Mouse (Mus musculus) ES-Bruce4 (cell line): Measurements from ENCODE around the gene Als2cr12. TPM values are rescaled to one million over a fixed set of nuclear protein-coding genes. Genes with fewer than 3 reads are reported as not detected.
"Not testable (repeated sequence)": the region's sequence is repeated elsewhere in the genome, so short reads cannot be mapped to it uniquely, and the experiment has no call there.

Source experiments
- H3K27ac ChIP-seq: 2 replicates; pipeline ENCODE4 v1.5.1; 2012; ENCODE audit warnings: low read length, inconsistent platforms; ENCODE audit not compliant: insufficient read depth
- H3K27me3 ChIP-seq: 2 replicates; pipeline ENCODE4 v1.6.1; 2012; ENCODE audit warnings: mild to moderate bottlenecking, low read length, inconsistent platforms; ENCODE audit not compliant: control insufficient read depth, poor library complexity, insufficient read depth, severe bottlenecking
- H3K36me3 ChIP-seq: 2 replicates; pipeline ENCODE4 v1.6.1; 2012; ENCODE audit warnings: inconsistent platforms, mild to moderate bottlenecking, low read length, moderate library complexity; ENCODE audit not compliant: control insufficient read depth, poor library complexity, insufficient read depth, severe bottlenecking
- H3K4me1 ChIP-seq: one replicate; pipeline ENCODE4 v1.8.1; 2011; ENCODE audit warnings: low read length; ENCODE audit not compliant: control insufficient read depth, insufficient read depth
- H3K4me3 ChIP-seq: 2 replicates; pipeline ENCODE4 v1.5.1; 2011; ENCODE audit warnings: low read depth, mild to moderate bottlenecking, low read length
- H3K9ac ChIP-seq: 2 replicates; pipeline ENCODE4 v1.6.1; 2012; ENCODE audit warnings: low read depth, mild to moderate bottlenecking, inconsistent platforms; ENCODE audit not compliant: poor library complexity, severe bottlenecking
- H3K9me3 ChIP-seq: replicated peaks from 2 replicates; pipeline ENCODE4 v1.6.1; 2012; ENCODE audit warnings: mild to moderate bottlenecking, low read length, inconsistent platforms; ENCODE audit not compliant: control insufficient read depth, poor library complexity, insufficient read depth, severe bottlenecking
- CTCF ChIP-seq: IDR thresholded peaks from one replicate; pipeline ENCODE4 v1.8.1; 2011; ENCODE audit warnings: low read depth, low read length
- EP300 ChIP-seq: IDR thresholded peaks from 2 replicates; pipeline ENCODE4 v1.6.1; 2011; ENCODE audit warnings: low read depth, low read length; ENCODE audit not compliant: insufficient read depth
- POLR2A ChIP-seq: IDR thresholded peaks from one replicate; pipeline ENCODE4 v1.8.1; 2011; ENCODE audit warnings: low read length; ENCODE audit not compliant: insufficient read depth
- polyA plus RNA-seq: library from polyadenylated mRNA; stranded (reverse); fragments of >200 nt; gene quantifications from 2 replicates; pipeline ENCODE4 v1.2.4, GENCODE M21; 2011; ENCODE audit warnings: low read depth; ENCODE audit not compliant: missing spikeins, insufficient read depth, insufficient read length

Als2cr12 gene
- polyA plus RNA-seq, 1 experiment, result not detected

- Histone ChIP-seq H3K9ac (no peak overlapping the region), H3K4me1 (no peaks in the 10 kb centered on the region), H3K9me3 (no peaks in the 10 kb centered on the region), H3K36me3 (no peaks in the 10 kb centered on the region), H3K27me3 (no peaks in the 10 kb centered on the region), H3K4me3 (no peak overlapping the region), H3K27ac (no peak overlapping the region)
- TF ChIP-seq CTCF, result no peak
- TF ChIP-seq EP300, result no peak
- no peak for TF ChIP-seq POLR2A
Measured at GRCm38 (mm10) chr1:58677575-58677974, 18.2 kb downstream of the Als2cr12 start.

DNA sequence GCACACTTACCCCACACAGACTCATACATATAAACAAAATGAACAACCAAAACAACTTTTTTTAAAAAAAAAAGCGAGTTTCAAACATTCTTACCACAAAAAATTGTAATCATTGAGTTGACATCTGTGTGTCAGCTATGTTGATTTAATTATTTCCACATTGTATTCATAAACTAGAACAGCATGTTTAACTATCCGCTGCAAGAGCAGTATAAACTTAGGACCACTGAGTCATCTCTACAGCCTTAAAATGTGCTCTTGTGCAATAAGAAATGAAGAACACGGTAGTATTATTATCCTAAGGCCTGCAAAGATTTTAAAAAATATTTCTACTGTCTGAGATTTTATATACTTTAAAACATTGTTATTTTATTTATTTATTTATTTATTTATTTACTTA, 20.8 kb downstream of the Als2cr12 start:
- Histone ChIP-seq H3K36me3 (no peaks in the 10 kb centered on the region), H3K9ac (no peak overlapping the region), H3K4me3 (no peak overlapping the region), H3K9me3 (no peaks in the 10 kb centered on the region), H3K4me1 (no peaks in the 10 kb centered on the region), H3K27ac (no peak overlapping the region), H3K27me3 (no peaks in the 10 kb centered on the region)
- no peak for TF ChIP-seq POLR2A
- no peak for TF ChIP-seq EP300
- TF ChIP-seq CTCF, result no peak

DNA sequence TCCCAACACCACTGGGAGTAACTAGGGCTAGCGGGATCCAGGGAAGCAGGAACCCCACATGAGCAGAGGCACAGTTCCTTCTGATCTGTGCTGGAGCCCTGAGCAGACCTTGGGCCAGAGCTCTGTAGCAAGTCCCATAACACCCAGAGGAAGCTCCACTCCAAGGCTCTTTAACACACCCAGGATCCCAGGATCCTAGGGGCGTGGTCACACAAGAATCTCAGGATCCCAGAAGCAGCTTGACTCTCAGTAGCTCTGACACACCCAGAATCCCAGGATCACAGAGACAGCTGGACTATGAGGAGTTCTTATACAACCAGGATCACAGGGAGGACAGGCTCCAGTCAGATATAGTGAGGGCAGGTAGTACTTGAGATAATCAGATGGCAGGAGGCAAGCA, 23.7 kb downstream of the Als2cr12 start:
- H3K4me1 ChIP-seq, result no peaks in the 10 kb centered on the region
- H3K9me3 ChIP-seq, result no peaks in the 10 kb centered on the region
- no peak overlapping the region for H3K4me3 ChIP-seq
- H3K9ac ChIP-seq, result no peak overlapping the region
- no peak overlapping the region for H3K27ac ChIP-seq
- H3K36me3 ChIP-seq, result no peaks in the 10 kb centered on the region
- H3K27me3 ChIP-seq, result no peaks in the 10 kb centered on the region
- no peak for TF ChIP-seq CTCF
- no peak for TF ChIP-seq EP300
- TF ChIP-seq POLR2A, result no peak

- H3K36me3 ChIP-seq, H3K27me3 ChIP-seq, H3K9me3 ChIP-seq, H3K4me3 ChIP-seq, H3K9ac ChIP-seq, H3K27ac ChIP-seq, H3K4me1 ChIP-seq: not testable (repeated sequence)
Measured at GRCm38 (mm10) chr1:58669635-58670034, 26.2 kb downstream of the Als2cr12 start.

- no peaks in the 10 kb centered on the region for H3K27me3 ChIP-seq
- H3K4me1 ChIP-seq, result no peaks in the 10 kb centered on the region
- no peak for TF ChIP-seq EP300
- TF ChIP-seq CTCF, result no peak
- no peak for TF ChIP-seq POLR2A
- no peak overlapping the region for H3K9ac ChIP-seq
- no peaks in the 10 kb centered on the region for H3K9me3 ChIP-seq
- H3K27ac ChIP-seq, result no peak overlapping the region
- H3K4me3 ChIP-seq, result no peak overlapping the region
- no peaks in the 10 kb centered on the region for H3K36me3 ChIP-seq
Measured at GRCm38 (mm10) chr1:58668191-58668590, 27.6 kb downstream of the Als2cr12 start.

DNA sequence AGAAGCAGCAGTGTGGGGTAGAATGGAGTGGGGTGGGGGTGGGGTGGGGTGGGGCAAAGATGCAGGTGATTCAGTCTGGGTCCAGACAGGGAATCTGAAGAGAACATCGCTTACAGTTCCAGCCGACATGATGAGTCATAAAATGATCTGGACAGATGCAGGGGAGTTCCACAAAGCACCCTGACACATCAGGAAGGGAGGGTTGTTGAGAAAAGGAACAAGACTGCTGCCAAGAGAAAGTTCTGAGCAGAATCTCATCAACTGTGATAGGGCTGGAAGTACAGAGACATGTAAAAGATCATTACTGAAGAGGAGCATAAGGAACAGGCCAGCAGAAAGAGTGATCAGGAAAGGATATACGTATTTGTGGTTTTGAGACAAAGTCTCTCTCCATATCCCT, 32.4 kb downstream of the Als2cr12 start:
- H3K36me3 ChIP-seq, H3K9ac ChIP-seq, H3K4me3 ChIP-seq, H3K27me3 ChIP-seq, H3K27ac ChIP-seq, H3K9me3 ChIP-seq, H3K4me1 ChIP-seq: not testable (repeated sequence)

DNA sequence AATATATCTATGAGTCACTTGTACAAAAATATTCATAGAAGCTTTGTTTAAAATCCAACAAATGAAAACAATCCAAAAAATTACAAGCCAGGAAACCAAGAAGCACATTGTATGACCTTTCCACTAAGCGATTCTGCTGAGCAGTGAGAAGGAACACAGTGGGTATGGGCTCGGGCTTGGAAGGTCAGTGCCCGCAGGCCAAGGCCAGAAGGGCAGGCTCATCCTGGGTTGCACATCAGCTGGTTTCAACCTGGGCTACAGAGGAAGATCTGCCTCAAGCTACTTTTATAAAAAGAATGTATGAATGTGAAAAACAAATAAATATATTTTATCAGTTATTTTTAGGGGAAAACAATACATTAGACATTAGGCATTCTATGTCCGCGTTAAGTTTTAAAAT, 33.1 kb downstream of the Als2cr12 start:
- not testable (repeated sequence) for H3K27me3 ChIP-seq, H3K4me1 ChIP-seq, H3K9ac ChIP-seq, H3K9me3 ChIP-seq, H3K27ac ChIP-seq, H3K36me3 ChIP-seq, H3K4me3 ChIP-seq
